Mouse (Mus musculus): Measurements from ENCODE around the gene G6pc2. TPM values are rescaled to one million over a fixed set of nuclear protein-coding genes. Genes with fewer than 3 reads are reported as not detected.

Gene G6pc2
- polyA plus RNA-seq, 1 experiment from 2014 or later, result not detected

DNA sequence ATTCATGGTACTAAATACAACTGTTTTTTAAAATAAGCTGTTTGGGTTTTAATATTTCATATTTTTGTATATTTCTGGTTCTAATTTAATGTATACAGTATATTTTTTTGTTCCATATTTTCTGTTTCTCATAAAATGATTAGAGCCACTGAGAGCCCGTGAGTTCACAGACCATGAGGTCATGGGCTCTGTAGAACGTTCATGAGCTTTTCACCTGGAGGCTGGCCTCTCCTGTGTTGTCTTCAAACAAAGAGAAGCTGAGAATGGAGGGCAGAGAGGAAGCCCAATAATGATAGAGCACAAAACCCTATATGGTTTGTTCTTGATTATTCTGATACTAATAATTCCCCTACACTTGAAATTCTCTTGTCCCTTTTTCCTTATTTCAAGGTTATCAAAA is 13.9 kb downstream of the G6pc2 start:
- Histone ChIP-seq H3K4me1 (ENCODE audit: control insufficient read depth, insufficient read depth, low read length) (no peaks in the 10 kb centered on the region), H3K27ac (ENCODE audit: low read length) (no peak overlapping the region), H3K27me3 (ENCODE audit: control insufficient read depth, insufficient read depth, low read length) (no peaks in the 10 kb centered on the region), H3K4me3 (ENCODE audit: low read depth, low read length) (no peak overlapping the region), H3K9me3 (ENCODE audit: control insufficient read depth, low read depth, low read length) (no peaks in the 10 kb centered on the region), H3K4me2 (replicated peaks; ENCODE audit: low read depth, low read length) (no peak overlapping the region), H3K36me3 (ENCODE audit: control insufficient read depth, insufficient read depth, low read length) (no peaks in the 10 kb centered on the region), H3K9ac (replicated peaks; ENCODE audit: low read depth, low read length) (no peak overlapping the region)
- no peak for ATAC-seq (ENCODE audit: insufficient number of reproducible peaks, insufficient read depth, low FRiP score, low read depth)
- WGBS, result 41% methylated on average over 2 of the region's 2 CpGs

DNA sequence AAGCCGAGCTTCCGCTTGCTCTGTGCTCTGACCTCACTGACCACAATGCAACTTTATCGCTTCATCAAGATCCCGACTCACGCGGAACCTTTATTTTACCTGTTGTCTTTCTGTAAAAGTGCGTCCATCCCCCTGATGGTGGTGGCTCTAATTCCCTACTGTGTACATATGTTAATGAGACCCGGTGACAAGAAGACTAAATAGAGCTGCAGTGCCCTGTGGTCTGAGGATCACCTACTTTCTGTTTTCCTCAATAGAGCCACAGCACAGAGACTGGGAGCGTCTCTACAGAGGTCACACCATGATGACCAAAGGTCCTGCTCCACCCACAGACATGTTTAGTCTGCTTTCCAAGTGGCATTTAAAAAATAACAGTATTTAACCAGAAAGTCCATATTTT is 16.0 kb downstream of the G6pc2 start:
- Histone ChIP-seq H3K9ac (replicated peaks; ENCODE audit: low read depth, low read length) (no peak overlapping the region), H3K4me3 (ENCODE audit: low read depth, low read length) (no peak overlapping the region), H3K4me2 (replicated peaks; ENCODE audit: low read depth, low read length) (no peak overlapping the region), H3K36me3 (ENCODE audit: control insufficient read depth, insufficient read depth, low read length) (no peaks in the 10 kb centered on the region), H3K4me1 (ENCODE audit: control insufficient read depth, insufficient read depth, low read length) (no peaks in the 10 kb centered on the region), H3K27me3 (ENCODE audit: control insufficient read depth, insufficient read depth, low read length) (no peaks in the 10 kb centered on the region), H3K27ac (ENCODE audit: low read length) (no peak overlapping the region), H3K9me3 (ENCODE audit: control insufficient read depth, low read depth, low read length) (no peaks in the 10 kb centered on the region)
- WGBS, result 90% methylated on average over 9 of the region's 9 CpGs
- no peak for ATAC-seq (ENCODE audit: insufficient number of reproducible peaks, insufficient read depth, low FRiP score, low read depth)

DNA sequence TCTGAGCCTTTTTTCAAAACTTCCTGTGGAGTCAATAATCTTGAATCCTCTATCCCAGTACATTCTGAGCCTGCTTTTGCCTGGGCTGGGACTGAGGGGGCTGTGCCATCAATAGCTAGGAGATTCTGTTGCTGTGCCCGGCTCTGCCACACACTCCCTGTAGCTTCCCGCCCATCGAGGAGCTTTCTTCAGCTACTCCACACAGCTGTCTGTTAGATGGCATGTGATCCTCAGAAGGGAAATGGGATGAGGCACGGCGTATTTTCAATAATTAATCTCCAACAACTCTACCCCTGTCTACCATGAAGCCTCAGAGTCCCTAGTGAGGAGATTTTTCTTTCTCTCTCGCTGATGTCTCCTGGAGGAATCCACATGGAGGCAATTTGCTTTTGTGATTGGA is 17.8 kb downstream of the G6pc2 start:
- no peak for ATAC-seq (ENCODE audit: insufficient number of reproducible peaks, insufficient read depth, low FRiP score, low read depth)
- H3K4me2 ChIP-seq (replicated peaks; ENCODE audit: low read depth, low read length), result no peak overlapping the region
- whole genome bisulfite sequencing, result 83% methylated on average over 6 of the region's 6 CpGs
- H3K4me1 ChIP-seq (ENCODE audit: control insufficient read depth, insufficient read depth, low read length), result no peaks in the 10 kb centered on the region
- H3K4me3 ChIP-seq (ENCODE audit: low read depth, low read length), result no peak overlapping the region
- no peak overlapping the region for H3K9ac ChIP-seq (replicated peaks; ENCODE audit: low read depth, low read length)
- no peaks in the 10 kb centered on the region for H3K36me3 ChIP-seq (ENCODE audit: control insufficient read depth, insufficient read depth, low read length)
- no peak overlapping the region for H3K27ac ChIP-seq (ENCODE audit: low read length)
- no peaks in the 10 kb centered on the region for H3K27me3 ChIP-seq (ENCODE audit: control insufficient read depth, insufficient read depth, low read length)
- no peaks in the 10 kb centered on the region for H3K9me3 ChIP-seq (ENCODE audit: control insufficient read depth, low read depth, low read length)

DNA sequence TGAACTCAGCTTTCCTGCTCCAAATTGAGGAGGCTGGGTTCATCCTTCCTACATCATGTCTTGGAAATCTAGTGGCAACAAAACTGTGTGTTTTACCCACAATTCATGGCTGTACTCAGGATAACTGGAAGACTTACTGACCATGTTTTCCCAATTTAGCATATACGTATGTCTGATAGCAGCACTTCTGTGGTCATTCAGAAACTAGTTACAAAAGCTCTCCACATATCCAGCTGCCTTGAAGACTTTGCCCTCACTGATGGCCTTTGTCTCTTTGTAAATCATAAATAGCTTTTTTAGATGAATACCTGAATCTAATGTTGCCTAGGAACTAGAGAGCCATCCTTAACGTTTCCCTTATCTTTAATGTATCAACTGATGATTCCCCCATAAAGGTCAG is 19.3 kb downstream of the G6pc2 start:
- H3K4me3 ChIP-seq (ENCODE audit: low read depth, low read length), result no peak overlapping the region
- no peak overlapping the region for H3K27ac ChIP-seq (ENCODE audit: low read length)
- no peaks in the 10 kb centered on the region for H3K4me1 ChIP-seq (ENCODE audit: control insufficient read depth, insufficient read depth, low read length)
- ATAC-seq (ENCODE audit: insufficient number of reproducible peaks, insufficient read depth, low FRiP score, low read depth), result no peak
- no peak overlapping the region for H3K4me2 ChIP-seq (replicated peaks; ENCODE audit: low read depth, low read length)
- 70% methylated on average over 2 of the region's 2 CpGs for WGBS
- H3K36me3 ChIP-seq (ENCODE audit: control insufficient read depth, insufficient read depth, low read length), result no peaks in the 10 kb centered on the region
- no peak overlapping the region for H3K9ac ChIP-seq (replicated peaks; ENCODE audit: low read depth, low read length)
- H3K27me3 ChIP-seq (ENCODE audit: control insufficient read depth, insufficient read depth, low read length), result no peaks in the 10 kb centered on the region
- H3K9me3 ChIP-seq (ENCODE audit: control insufficient read depth, low read depth, low read length), result no peaks in the 10 kb centered on the region

DNA sequence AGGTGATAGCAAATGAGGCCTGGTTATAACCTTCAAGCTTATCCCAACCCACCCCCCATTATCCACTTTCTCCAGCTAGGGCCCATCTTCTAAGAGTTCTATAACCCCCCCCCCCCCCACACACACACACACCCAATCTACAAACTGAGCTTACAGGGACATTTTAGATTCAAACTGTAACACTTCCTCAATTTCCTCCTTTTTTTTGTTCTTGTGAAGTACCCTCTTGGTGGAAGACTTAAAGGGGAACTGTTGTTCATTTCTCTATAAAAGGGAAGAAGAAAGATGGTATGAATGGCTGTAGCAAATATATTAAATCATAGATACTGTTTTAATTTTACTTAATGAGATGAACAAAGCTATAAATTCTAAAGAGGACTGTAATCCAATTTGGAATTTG is 21.2 kb downstream of the G6pc2 start:
- no peak overlapping the region for H3K4me3 ChIP-seq (ENCODE audit: low read depth, low read length)
- no peak overlapping the region for H3K27ac ChIP-seq (ENCODE audit: low read length)
- no peak overlapping the region for H3K4me2 ChIP-seq (replicated peaks; ENCODE audit: low read depth, low read length)
- no peaks in the 10 kb centered on the region for H3K36me3 ChIP-seq (ENCODE audit: control insufficient read depth, insufficient read depth, low read length)
- ATAC-seq (ENCODE audit: insufficient number of reproducible peaks, insufficient read depth, low FRiP score, low read depth), result no peak
- H3K4me1 ChIP-seq (ENCODE audit: control insufficient read depth, insufficient read depth, low read length), result no peaks in the 10 kb centered on the region
- H3K9ac ChIP-seq (replicated peaks; ENCODE audit: low read depth, low read length), result no peak overlapping the region
- no peaks in the 10 kb centered on the region for H3K9me3 ChIP-seq (ENCODE audit: control insufficient read depth, low read depth, low read length)
- H3K27me3 ChIP-seq (ENCODE audit: control insufficient read depth, insufficient read depth, low read length), result no peaks in the 10 kb centered on the region

DNA sequence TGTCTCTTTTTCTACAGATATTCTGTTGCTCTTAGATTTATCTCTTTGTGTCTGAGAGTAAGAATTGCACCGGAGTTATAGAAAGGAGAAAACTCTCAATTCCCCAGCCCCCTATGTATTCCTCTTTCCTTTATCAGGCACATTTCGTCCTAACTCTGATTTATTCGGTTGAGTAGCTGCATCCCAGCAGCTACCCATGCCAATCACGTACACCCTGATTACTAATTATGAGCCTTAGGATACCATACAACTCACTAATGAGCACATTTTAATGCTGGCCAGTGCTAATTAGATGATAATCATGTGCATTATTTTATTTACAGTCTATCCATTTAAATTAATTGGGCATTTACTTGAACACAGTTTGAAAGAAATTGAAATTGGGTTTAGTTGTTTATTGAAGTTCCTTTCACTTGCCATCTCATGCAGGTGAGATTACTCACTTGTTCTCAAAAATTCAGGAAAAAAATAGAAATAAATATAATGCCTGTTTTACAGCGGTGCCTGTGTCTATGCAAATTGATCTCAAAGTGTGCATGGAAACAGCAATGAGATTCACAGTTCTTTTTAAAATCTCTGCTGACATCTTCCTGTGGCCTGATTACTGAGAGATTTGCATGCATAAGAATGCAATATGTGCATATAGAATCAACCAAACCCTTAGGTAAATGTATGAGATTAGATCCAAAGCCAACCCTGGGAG is 24.3 kb downstream of the G6pc2 start:
- Histone ChIP-seq H3K27ac (ENCODE audit: low read length) (no peak overlapping the region), H3K9me3 (ENCODE audit: control insufficient read depth, low read depth, low read length) (no peaks in the 10 kb centered on the region), H3K4me2 (replicated peaks; ENCODE audit: low read depth, low read length) (no peak overlapping the region), H3K4me1 (ENCODE audit: control insufficient read depth, insufficient read depth, low read length) (no peaks in the 10 kb centered on the region), H3K36me3 (ENCODE audit: control insufficient read depth, insufficient read depth, low read length) (no peaks in the 10 kb centered on the region), H3K27me3 (ENCODE audit: control insufficient read depth, insufficient read depth, low read length) (no peaks in the 10 kb centered on the region), H3K9ac (replicated peaks; ENCODE audit: low read depth, low read length) (no peak overlapping the region), H3K4me3 (ENCODE audit: low read depth, low read length) (no peak overlapping the region)
- ATAC-seq (ENCODE audit: insufficient number of reproducible peaks, insufficient read depth, low FRiP score, low read depth), result no peak
- 88% methylated on average over 5 of the region's 5 CpGs for WGBS

DNA sequence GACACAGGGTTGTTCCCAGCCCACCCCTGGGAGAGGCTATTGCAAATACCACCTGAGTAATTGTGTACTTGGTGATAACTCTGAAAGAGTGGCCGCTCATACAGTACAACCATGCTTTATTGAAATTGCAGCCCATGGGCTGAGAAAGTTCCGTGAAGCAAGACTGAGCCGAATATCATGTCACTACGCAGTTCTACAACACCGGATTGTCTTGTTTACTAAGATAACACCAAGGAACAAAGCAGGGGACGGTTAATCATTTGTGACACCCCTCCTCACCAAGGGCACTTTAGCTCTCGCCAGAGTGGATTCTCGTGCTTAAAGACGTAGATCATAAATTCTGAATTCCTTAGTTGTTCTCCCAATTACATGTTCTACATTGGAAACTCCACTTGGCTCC is 28.4 kb downstream of the G6pc2 start:
- Histone ChIP-seq H3K36me3 (ENCODE audit: control insufficient read depth, insufficient read depth, low read length) (no peaks in the 10 kb centered on the region), H3K27me3 (ENCODE audit: control insufficient read depth, insufficient read depth, low read length) (no peaks in the 10 kb centered on the region), H3K4me1 (ENCODE audit: control insufficient read depth, insufficient read depth, low read length) (no peaks in the 10 kb centered on the region), H3K4me3 (ENCODE audit: low read depth, low read length) (no peak overlapping the region), H3K4me2 (replicated peaks; ENCODE audit: low read depth, low read length) (no peak overlapping the region), H3K9ac (replicated peaks; ENCODE audit: low read depth, low read length) (no peak overlapping the region), H3K27ac (ENCODE audit: low read length) (no peak overlapping the region), H3K9me3 (ENCODE audit: control insufficient read depth, low read depth, low read length) (no peaks in the 10 kb centered on the region)
- WGBS, result 70% methylated on average over 9 of the region's 9 CpGs
- ATAC-seq (ENCODE audit: insufficient number of reproducible peaks, insufficient read depth, low FRiP score, low read depth), result no peak

DNA sequence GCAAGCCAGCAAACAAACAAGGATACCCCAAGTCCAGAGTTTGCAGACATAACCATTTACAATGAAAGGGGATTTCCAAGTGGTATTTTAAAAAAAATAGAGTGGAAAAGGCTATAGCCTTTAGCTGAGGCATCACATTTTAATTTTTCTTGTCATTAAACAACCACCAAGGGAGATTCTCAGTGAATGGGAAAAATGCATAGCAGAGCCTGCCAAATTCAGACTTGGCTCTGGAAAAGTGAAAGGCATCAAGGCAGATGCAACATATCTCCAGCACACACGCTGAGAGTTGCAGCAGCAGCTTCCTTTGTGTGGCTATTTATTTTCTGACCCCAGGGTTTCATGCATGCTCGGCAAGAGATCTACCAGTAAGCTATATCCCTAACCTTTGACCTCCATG is 34.1 kb downstream of the G6pc2 start:
- Histone ChIP-seq H3K4me2 (replicated peaks; ENCODE audit: low read depth, low read length) (no peak overlapping the region), H3K27me3 (ENCODE audit: control insufficient read depth, insufficient read depth, low read length) (no peaks in the 10 kb centered on the region), H3K9me3 (ENCODE audit: control insufficient read depth, low read depth, low read length) (no peaks in the 10 kb centered on the region), H3K27ac (ENCODE audit: low read length) (no peak overlapping the region), H3K36me3 (ENCODE audit: control insufficient read depth, insufficient read depth, low read length) (no peaks in the 10 kb centered on the region), H3K4me1 (ENCODE audit: control insufficient read depth, insufficient read depth, low read length) (no peaks in the 10 kb centered on the region), H3K4me3 (ENCODE audit: low read depth, low read length) (no peak overlapping the region), H3K9ac (replicated peaks; ENCODE audit: low read depth, low read length) (no peak overlapping the region)
- 31% methylated on average over 2 of the region's 2 CpGs for WGBS
- ATAC-seq (ENCODE audit: insufficient number of reproducible peaks, insufficient read depth, low FRiP score, low read depth), result no peak

DNA sequence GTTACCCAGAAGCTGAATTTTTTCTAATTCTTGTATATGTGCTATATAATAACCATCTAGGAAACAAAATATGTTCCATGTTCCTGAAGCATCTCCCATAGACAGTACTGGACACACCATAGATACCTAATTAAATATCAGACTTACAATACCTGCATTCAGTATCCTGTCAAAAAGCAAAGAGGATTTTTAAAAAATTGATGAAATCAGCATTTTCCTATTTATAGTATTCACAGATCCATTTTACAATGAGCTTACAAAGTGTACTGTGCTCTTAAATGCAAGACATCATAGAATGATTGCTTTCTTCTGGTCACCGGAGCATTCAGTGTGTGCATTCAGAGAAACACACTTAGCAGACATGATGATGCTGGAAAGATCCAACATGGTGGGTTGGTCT is 36.2 kb downstream of the G6pc2 start:
- ATAC-seq (ENCODE audit: insufficient number of reproducible peaks, insufficient read depth, low FRiP score, low read depth), result no peak
- Histone ChIP-seq H3K27ac (ENCODE audit: low read length) (no peak overlapping the region), H3K4me2 (replicated peaks; ENCODE audit: low read depth, low read length) (no peak overlapping the region), H3K27me3 (ENCODE audit: control insufficient read depth, insufficient read depth, low read length) (no peaks in the 10 kb centered on the region), H3K9ac (replicated peaks; ENCODE audit: low read depth, low read length) (no peak overlapping the region), H3K9me3 (ENCODE audit: control insufficient read depth, low read depth, low read length) (no peaks in the 10 kb centered on the region), H3K36me3 (ENCODE audit: control insufficient read depth, insufficient read depth, low read length) (no peaks in the 10 kb centered on the region), H3K4me3 (ENCODE audit: low read depth, low read length) (no peak overlapping the region), H3K4me1 (ENCODE audit: control insufficient read depth, insufficient read depth, low read length) (no peaks in the 10 kb centered on the region)
- WGBS, result 84% methylated on average over 1 of the region's 1 CpGs

All from stomach, embryonic 14.5 days (tissue).